Comparison of ENCODE assay signal across 8 mouse cellular contexts in genomic region chr9:49798806-49799205, GRCm38 (mm10). TPM values are rescaled to one million over a fixed set of nuclear protein-coding genes. Genes with fewer than 3 reads are reported as not detected.
DNase-seq lines count a peak whose midpoint lies in the region; ATAC-seq lines count a peak whose summit lies in the region.

Ncam1 (minus strand) TSS chr9:49798925.

- under 1% methylated on average over 23 of the region's 23 CpGs for WGBS in hindbrain, embryonic 13.5 days
- under 1% methylated on average over 23 of the region's 23 CpGs for WGBS in lung, embryonic 16.5 days

- H3K4me3 ChIP-seq in hindbrain, embryonic 13.5 days: peak within 1 kb of the TSS; percentile 96
- H3K4me3 ChIP-seq in lung, embryonic 16.5 days (ENCODE audit: low read length): peak within 1 kb of the TSS; percentile 68

- H3K9me3 ChIP-seq in hindbrain, embryonic 13.5 days: no peaks in the 10 kb centered on the region
- no peaks in the 10 kb centered on the region for H3K9me3 ChIP-seq in lung, embryonic 16.5 days (ENCODE audit: control insufficient read depth, low read length)

- ATAC-seq in hindbrain, embryonic 13.5 days (ENCODE audit: low FRiP score): peak; percentile 79
- peak; percentile 46 for ATAC-seq in lung, embryonic 16.5 days (ENCODE audit: low read depth)

- 0 out of 2 replicates have a peak, but pooled peaks cover 11% of the 10 kb centered on the region for H3K27me3 ChIP-seq in hindbrain, embryonic 13.5 days
- peaks cover 16% of the 10 kb centered on the region for H3K27me3 ChIP-seq in lung, embryonic 16.5 days (ENCODE audit: control insufficient read depth, insufficient read depth, low read depth, low read length)

- peak; percentile 80 for DNase-seq in adipocyte (ENCODE audit: low spot score)
- DNase-seq in cerebellum, postnatal 25 days: peak; percentile 94 to 96
- peak; percentile 96 to 98 for DNase-seq in frontal cortex, postnatal 36 days (ENCODE audit: low spot score in 2 of 2)
- DNase-seq in layer of hippocampus, postnatal 14 days (ENCODE audit: low spot score in 2 of 2): peak; percentile 95 to 96
- DNase-seq in retina, adult 2 months (ENCODE audit: low read depth, low spot score): peak; percentile 88
- DNase-seq in urinary bladder, postnatal 14 days (ENCODE audit: low spot score): peak; percentile 83

- H3K4me1 ChIP-seq in hindbrain, embryonic 13.5 days (replicated peaks): peaks cover 29% of the 10 kb centered on the region
- H3K4me1 ChIP-seq in lung, embryonic 16.5 days (replicated peaks; ENCODE audit: control insufficient read depth, insufficient read depth, low read length): peaks cover 7% of the 10 kb centered on the region; the same call in 1 of the 2 replicates

- no peaks in the 10 kb centered on the region for H3K36me3 ChIP-seq in hindbrain, embryonic 13.5 days
- no peaks in the 10 kb centered on the region for H3K36me3 ChIP-seq in lung, embryonic 16.5 days (ENCODE audit: control insufficient read depth, insufficient read depth, low read length)

- H3K27ac ChIP-seq in hindbrain, embryonic 13.5 days: peak within 1 kb of the TSS; percentile 99
- H3K27ac ChIP-seq in lung, embryonic 16.5 days (ENCODE audit: low read length): peak within 1 kb of the TSS; percentile 1; the same call in 1 of the 2 replicates

- H3K4me2 ChIP-seq in hindbrain, embryonic 13.5 days: peak within 1 kb of the TSS; percentile 81
- H3K4me2 ChIP-seq in lung, embryonic 16.5 days (ENCODE audit: low read depth, low read length): peak within 1 kb of the TSS; percentile 88

- peak within 1 kb of the TSS; percentile 100 for H3K9ac ChIP-seq in hindbrain, embryonic 13.5 days
- H3K9ac ChIP-seq in lung, embryonic 16.5 days (ENCODE audit: low read length): peak within 1 kb of the TSS; percentile 65

RNA-seq across cellular contexts. Expression of gene Ncam1, which starts in this region (rescaled TPM):
- polyA plus RNA-seq in hindbrain, embryonic 13.5 days (2015; fragmentation: Nextera tagmentation; extraction: Ambion mirVana): 446 and 470 TPM in 2 replicates
- total RNA-seq in layer of hippocampus, postnatal 14 days (2021): 100 to 1,000 TPM; 422 to 450 TPM
- 25.2 and 28.0 TPM in 2 replicates for polyA plus RNA-seq in lung, embryonic 16.5 days (2015; fragmentation: Nextera tagmentation; extraction: Ambion mirVana)

Comparison
In these comparisons a context has a peak if more than half of its experiments do, and no peak if none do; other contexts are left out.
1. Peak in every context shown above with its lines: DNase-seq, ATAC-seq, H3K4me3 ChIP-seq and H3K27ac ChIP-seq.
2. RNA of gene Ncam1 (polyA plus RNA-seq): 446 to 470 TPM in hindbrain, embryonic 13.5 days; 25.2 to 28.0 TPM in lung, embryonic 16.5 days; every median in the first group is over 10 times any median in the second.